Mouse (Mus musculus) embryonic facial prominence, embryonic 15.5 days (tissue): ENCODE results near the gene Cmc2. TPM values are rescaled to one million over a fixed set of nuclear protein-coding genes. Genes with fewer than 3 reads are reported as not detected.

Source experiments
- ATAC-seq: fragments of 200-750 bp; cut with Nextera tagmentation; 2 replicates; pipeline ENCODE4 v1.8.0; 2017; ENCODE audit warnings: low read depth, moderate TSS enrichment; ENCODE audit not compliant: insufficient number of reproducible peaks, low FRiP score, low TSS enrichment
- H3K27ac ChIP-seq: fragments of 300-500 bp; sonication (generic); replicated peaks from 2 replicates; pipeline ENCODE4 v1.5.1; 2015; ENCODE audit warnings: mild to moderate bottlenecking, inconsistent platforms
- H3K27me3 ChIP-seq: fragments of 300-500 bp; sonication (generic); 2 replicates; pipeline ENCODE4 v1.6.1; 2015; ENCODE audit warnings: inconsistent platforms
- H3K36me3 ChIP-seq: fragments of 300-500 bp; sonication (generic); 2 replicates; pipeline ENCODE4 v1.6.1; 2015; ENCODE audit warnings: mild to moderate bottlenecking, inconsistent platforms
- H3K4me1 ChIP-seq: fragments of 300-500 bp; sonication (generic); 2 replicates; pipeline ENCODE4 v1.6.1; 2015; ENCODE audit warnings: inconsistent platforms
- H3K4me2 ChIP-seq: fragments of 300-500 bp; sonication (generic); replicated peaks from 2 replicates; pipeline ENCODE4 v1.6.1; 2015; ENCODE audit warnings: mild to moderate bottlenecking, inconsistent platforms
- H3K4me3 ChIP-seq: fragments of 300-500 bp; sonication (generic); replicated peaks from 2 replicates; pipeline ENCODE4 v1.5.1; 2015; ENCODE audit warnings: mild to moderate bottlenecking, inconsistent platforms
- H3K9ac ChIP-seq: fragments of 300-500 bp; sonication (generic); 2 replicates; pipeline ENCODE4 v1.6.1; 2015; ENCODE audit warnings: inconsistent platforms
- H3K9me3 ChIP-seq: fragments of 300-500 bp; sonication (generic); replicated peaks from 2 replicates; pipeline ENCODE4 v1.6.1; 2016; ENCODE audit warnings: inconsistent platforms
- WGBS: fragments of 180-500 bp; shearing (Covaris S2); methylation state at CpG from one replicate; pipeline ENCODE4 v1.1.7; 2015; 5-methylcytosine and 5-hydroxymethylcytosine counted together
- polyA plus RNA-seq: library from polyadenylated mRNA; unstranded; fragments of >200 nt; fragmentation: Nextera tagmentation; extraction: Ambion mirVana; gene quantifications from 2 replicates; pipeline ENCODE4 v1.2.1, GENCODE M21; 2015

The Cmc2 gene
- polyA plus RNA-seq, 1 experiment from 2014 or later = 66.8 TPM

GRCm38 (mm10) chr8:116943555-116944384, 22.5 kb upstream of the Cmc2 start:
- H3K4me2 ChIP-seq = peak overlapping the region; percentile 96
- H3K9ac ChIP-seq = peak overlapping the region; percentile 97
- peak; percentile 67; the same call in 1 of the 2 replicates for ATAC-seq
- peaks cover 13% of the 10 kb centered on the region for H3K4me1 ChIP-seq
- under 1% methylated on average over 55 of the region's 62 CpGs for WGBS
- no peaks in the 10 kb centered on the region for H3K9me3 ChIP-seq
- peak overlapping the region; percentile 44; the same call in 1 of the 2 replicates for H3K27ac ChIP-seq
- no peaks in the 10 kb centered on the region for H3K36me3 ChIP-seq
- no peaks in the 10 kb centered on the region for H3K27me3 ChIP-seq
- H3K4me3 ChIP-seq = peak overlapping the region; percentile 95

GRCm38 (mm10) chr8:116943161-116943554, 21.9 kb upstream of the Cmc2 start, which contains the start of gene Atmin:
TSS of gene Atmin (plus strand) at chr8:116943393.
- Histone ChIP-seq H3K4me2 (peak within 1 kb of the TSS; percentile 96), H3K4me1 (peaks cover 13% of the 10 kb centered on the region), H3K36me3 (0 out of 2 replicates have a peak, but pooled peaks cover 1% of the 10 kb centered on the region), H3K27me3 (no peaks in the 10 kb centered on the region), H3K9ac (peak within 1 kb of the TSS; percentile 97), H3K27ac (peak within 1 kb of the TSS; percentile 44; the same call in 1 of the 2 replicates), H3K4me3 (peak within 1 kb of the TSS; percentile 95), H3K9me3 (no peaks in the 10 kb centered on the region)
- under 1% methylated on average over 40 of the region's 46 CpGs for WGBS
- ATAC-seq = peak; percentile 88

- peaks cover 13% of the 10 kb centered on the region for H3K4me1 ChIP-seq
- H3K4me3 ChIP-seq = no peak overlapping the region
- H3K27me3 ChIP-seq = no peaks in the 10 kb centered on the region
- H3K36me3 ChIP-seq = peaks cover 7% of the 10 kb centered on the region
- WGBS = 75% methylated on average over 12 of the region's 12 CpGs
- no peak overlapping the region for H3K27ac ChIP-seq
- H3K4me2 ChIP-seq = peak overlapping the region; percentile 96
- no peak overlapping the region for H3K9ac ChIP-seq
- H3K9me3 ChIP-seq = no peaks in the 10 kb centered on the region
- no peak for ATAC-seq
Observed at GRCm38 (mm10) chr8:116942284-116943058, 21.2 kb upstream of the Cmc2 start.

GRCm38 (mm10) chr8:116935506-116935905, 14.3 kb upstream of the Cmc2 start:
- peaks cover 55% of the 10 kb centered on the region for H3K36me3 ChIP-seq

GRCm38 (mm10) chr8:116934976-116935375, 13.7 kb upstream of the Cmc2 start:
- no peak overlapping the region for H3K9ac ChIP-seq
- no peaks in the 10 kb centered on the region for H3K9me3 ChIP-seq
- H3K4me2 ChIP-seq = no peak overlapping the region
- no peak overlapping the region for H3K4me3 ChIP-seq
- WGBS = 88% methylated on average over 4 of the region's 4 CpGs
- peaks cover 55% of the 10 kb centered on the region for H3K36me3 ChIP-seq
- ATAC-seq = no peak
- no peak overlapping the region for H3K27ac ChIP-seq
- no peaks in the 10 kb centered on the region for H3K4me1 ChIP-seq
- H3K27me3 ChIP-seq = no peaks in the 10 kb centered on the region

More at GRCm38 (mm10) chr8:116935506-116935905, 14.3 kb upstream of the Cmc2 start:
- no peaks in the 10 kb centered on the region for H3K4me1 ChIP-seq
- H3K4me2 ChIP-seq = no peak overlapping the region
- H3K27me3 ChIP-seq = no peaks in the 10 kb centered on the region
- 73% methylated on average over 6 of the region's 6 CpGs for WGBS
- H3K9me3 ChIP-seq = no peaks in the 10 kb centered on the region
- H3K27ac ChIP-seq = no peak overlapping the region
- ATAC-seq = no peak
- H3K9ac ChIP-seq = no peak overlapping the region
- H3K4me3 ChIP-seq = no peak overlapping the region

- peaks cover 41% of the 10 kb centered on the region; the same call in 1 of the 2 replicates for H3K36me3 ChIP-seq
- 90% methylated on average over 5 of the region's 5 CpGs for WGBS
Observed at GRCm38 (mm10) chr8:116928588-116928987, 7.3 kb upstream of the Cmc2 start.

GRCm38 (mm10) chr8:116927880-116928279, 6.6 kb upstream of the Cmc2 start:
- ATAC-seq = no peak
- Histone ChIP-seq H3K4me2 (no peak overlapping the region), H3K9me3 (no peaks in the 10 kb centered on the region), H3K4me1 (no peaks in the 10 kb centered on the region), H3K9ac (no peak overlapping the region), H3K27ac (no peak overlapping the region), H3K4me3 (no peak overlapping the region), H3K27me3 (no peaks in the 10 kb centered on the region), H3K36me3 (peaks cover 36% of the 10 kb centered on the region; the same call in 1 of the 2 replicates)
- 82% methylated on average over 9 of the region's 9 CpGs for WGBS

More at GRCm38 (mm10) chr8:116928588-116928987, 7.3 kb upstream of the Cmc2 start:
- no peak overlapping the region for H3K9ac ChIP-seq
- H3K4me2 ChIP-seq = no peak overlapping the region
- H3K27ac ChIP-seq = no peak overlapping the region
- H3K27me3 ChIP-seq = no peaks in the 10 kb centered on the region
- H3K4me1 ChIP-seq = no peaks in the 10 kb centered on the region
- no peaks in the 10 kb centered on the region for H3K9me3 ChIP-seq
- H3K4me3 ChIP-seq = no peak overlapping the region
- ATAC-seq = no peak

- H3K36me3 ChIP-seq = peaks cover 19% of the 10 kb centered on the region; the same call in 1 of the 2 replicates
- H3K27me3 ChIP-seq = no peaks in the 10 kb centered on the region
- H3K9me3 ChIP-seq = no peaks in the 10 kb centered on the region
- H3K4me3 ChIP-seq = no peak overlapping the region
- peaks cover 17% of the 10 kb centered on the region for H3K4me1 ChIP-seq
- no peak overlapping the region for H3K4me2 ChIP-seq
- ATAC-seq = no peak
- 84% methylated on average over 8 of the region's 8 CpGs for WGBS
- H3K27ac ChIP-seq = no peak overlapping the region
- no peak overlapping the region for H3K9ac ChIP-seq
Observed at GRCm38 (mm10) chr8:116923526-116923925, 2.3 kb upstream of the Cmc2 start.

- H3K27me3 ChIP-seq = no peaks in the 10 kb centered on the region
- peak overlapping the region; percentile 80 for H3K9ac ChIP-seq
- peaks cover 17% of the 10 kb centered on the region for H3K4me1 ChIP-seq
- 27% methylated on average over 17 of the region's 17 CpGs for WGBS
- no peak for ATAC-seq
- peak overlapping the region; percentile 67 for H3K4me2 ChIP-seq
- peak overlapping the region; percentile 90 for H3K27ac ChIP-seq
- H3K36me3 ChIP-seq = peaks cover 12% of the 10 kb centered on the region; the same call in 1 of the 2 replicates
- H3K4me3 ChIP-seq = peak overlapping the region; percentile 91
- H3K9me3 ChIP-seq = no peaks in the 10 kb centered on the region
Observed at GRCm38 (mm10) chr8:116922060-116922757, 954 bp upstream of the Cmc2 start.

GRCm38 (mm10) chr8:116921005-116921336, 284 bp downstream of the Cmc2 start:
- no peaks in the 10 kb centered on the region for H3K27me3 ChIP-seq
- peak; percentile 63 for ATAC-seq
- peak overlapping the region; percentile 90 for H3K27ac ChIP-seq
- H3K9ac ChIP-seq = peak overlapping the region; percentile 80
- H3K4me2 ChIP-seq = peak overlapping the region; percentile 67
- H3K4me3 ChIP-seq = peak overlapping the region; percentile 91
- H3K4me1 ChIP-seq = peaks cover 17% of the 10 kb centered on the region
- H3K36me3 ChIP-seq = peaks cover 9% of the 10 kb centered on the region
- WGBS = under 1% methylated on average over 22 of the region's 22 CpGs
- no peaks in the 10 kb centered on the region for H3K9me3 ChIP-seq
